Mouse (Mus musculus) kidney, adult 2 months (tissue): Measurements from ENCODE around the gene Btnl2. TPM values are rescaled to one million over a fixed set of nuclear protein-coding genes. Genes with fewer than 3 reads are reported as not detected.

Experiments
- DNase-seq: peaks from one replicate; pipeline ENCODE4 v3.0.0; 2021
- H3K27ac ChIP-seq: fragments of 200-500 bp; 2 replicates; pipeline ENCODE4 v1.5.1; 2012; ENCODE audit warnings: low read depth, low read length, control low read depth, inconsistent platforms; ENCODE audit not compliant: insufficient read depth
- H3K27me3 ChIP-seq: fragments of 200-500 bp; replicated peaks from 2 replicates; pipeline ENCODE4 v1.6.1; 2012; ENCODE audit warnings: mild to moderate bottlenecking, moderate library complexity, low read length, inconsistent platforms; ENCODE audit not compliant: control insufficient read depth, insufficient read depth
- H3K36me3 ChIP-seq: fragments of 200-500 bp; 2 replicates; pipeline ENCODE4 v1.6.1; 2012; ENCODE audit warnings: mild to moderate bottlenecking, moderate library complexity, low read length, inconsistent platforms; ENCODE audit not compliant: control insufficient read depth, insufficient read depth
- H3K4me1 ChIP-seq: fragments of 200-500 bp; 2 replicates; pipeline ENCODE4 v1.6.1; 2011; ENCODE audit warnings: low read length; ENCODE audit not compliant: control insufficient read depth, insufficient read depth
- H3K4me3 ChIP-seq: fragments of 200-500 bp; 2 replicates; pipeline ENCODE4 v1.5.1; 2011; ENCODE audit warnings: mild to moderate bottlenecking, low read depth, low read length, control low read depth; ENCODE audit not compliant: insufficient read depth
- CTCF ChIP-seq: fragments of 200-500 bp; conservative IDR thresholded peaks from 2 replicates; pipeline ENCODE4 v1.5.1; 2011; ENCODE audit warnings: low read depth, mild to moderate bottlenecking, control low read depth, low read length, moderate library complexity, mixed read lengths; ENCODE audit not compliant: insufficient read depth, insufficient read length
- POLR2A ChIP-seq: fragments of 200-500 bp; IDR thresholded peaks from one replicate; pipeline ENCODE4 v1.6.1; 2011; ENCODE audit warnings: low read depth, low read length, control low read depth
- WGBS: fragments of 180-500 bp; shearing (Covaris S2); methylation state at CpG from one replicate; pipeline ENCODE4 v1.1.7; 2018; 5-methylcytosine and 5-hydroxymethylcytosine counted together
- polyA plus RNA-seq: library from polyadenylated mRNA; depleted of rRNA; stranded (reverse); fragments of >200 nt; gene quantifications from 2 replicates; pipeline ENCODE4 v1.2.3, GENCODE M21; 2012

Gene Btnl2
- polyA plus RNA-seq, 1 experiment: 0.11 TPM

DNA sequence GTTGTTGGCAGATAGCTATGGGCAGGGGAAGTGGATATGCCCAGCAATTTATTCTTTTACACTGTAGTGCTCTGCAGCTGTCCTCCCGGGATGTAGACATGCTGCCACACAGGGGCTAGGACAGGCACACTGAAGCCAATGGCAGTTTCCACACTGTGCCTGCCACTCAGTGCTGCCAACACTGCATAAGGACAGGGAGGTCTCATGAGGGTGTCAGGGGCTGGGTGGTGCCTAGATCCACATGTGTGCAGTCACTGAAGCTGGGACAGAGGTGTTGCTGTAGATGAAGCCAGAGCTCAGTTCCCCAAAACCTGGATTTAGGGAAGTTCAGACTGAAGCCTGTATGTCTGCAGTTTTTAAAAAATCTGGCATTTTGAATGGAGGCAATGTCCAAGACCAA lies 42.4 kb upstream of the Btnl2 start:
- no peaks in the 10 kb centered on the region for H3K4me1 ChIP-seq
- no peak overlapping the region for H3K4me3 ChIP-seq
- no peak overlapping the region for H3K27ac ChIP-seq
- WGBS: 62% methylated on average over 1 of the region's 1 CpGs
- H3K36me3 ChIP-seq: no peaks in the 10 kb centered on the region
- no peak for TF ChIP-seq CTCF
- DNase-seq: no peak
- no peaks in the 10 kb centered on the region for H3K27me3 ChIP-seq

DNA sequence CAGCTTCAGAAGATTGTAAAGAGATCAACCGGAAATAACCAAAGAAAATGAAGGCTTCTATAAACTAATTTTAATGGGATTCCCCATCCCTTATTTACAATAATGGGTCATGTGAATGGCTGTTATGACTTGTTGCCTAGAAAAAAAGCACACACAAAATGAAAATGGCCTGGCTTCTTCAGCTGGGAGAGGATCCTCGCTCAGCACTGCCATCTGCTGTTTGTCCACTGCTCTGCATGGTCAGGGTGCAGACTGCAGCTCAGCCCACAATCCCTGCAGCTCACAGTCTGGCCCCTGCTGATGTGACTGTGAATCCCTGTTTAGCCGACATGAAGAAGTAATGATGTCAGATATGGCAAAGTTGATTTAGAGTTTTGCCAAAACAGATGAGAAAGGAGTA lies 41.2 kb upstream of the Btnl2 start:
- Histone ChIP-seq H3K36me3 (no peaks in the 10 kb centered on the region), H3K27me3 (no peaks in the 10 kb centered on the region), H3K27ac (no peak overlapping the region), H3K4me1 (no peaks in the 10 kb centered on the region), H3K4me3 (no peak overlapping the region)
- no peak for TF ChIP-seq POLR2A
- peak; percentile 96 for TF ChIP-seq CTCF
- 35% methylated on average over 3 of the region's 3 CpGs for WGBS
- DNase-seq: peak; percentile 70

DNA sequence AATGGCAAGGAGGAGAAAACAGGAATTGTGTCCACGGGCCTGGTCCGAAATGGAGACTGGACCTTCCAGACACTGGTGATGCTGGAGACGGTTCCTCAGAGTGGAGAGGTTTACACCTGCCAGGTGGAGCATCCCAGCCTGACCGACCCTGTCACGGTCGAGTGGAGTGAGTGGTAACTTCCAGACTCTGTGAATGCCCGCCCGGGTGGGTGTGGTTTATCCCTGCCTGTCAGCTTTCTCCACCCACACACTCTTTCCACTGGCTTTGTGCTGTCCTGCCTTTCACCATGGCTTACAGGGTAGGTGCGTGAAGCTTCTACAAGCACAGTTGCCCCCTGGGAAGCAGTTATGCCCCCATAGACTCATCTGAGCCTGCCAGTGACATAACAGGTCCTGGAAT lies 40.3 kb upstream of the Btnl2 start:
- H3K4me1 ChIP-seq: no peaks in the 10 kb centered on the region
- DNase-seq: no peak
- TF ChIP-seq CTCF (no peak), POLR2A (no peak)
- H3K36me3 ChIP-seq: no peaks in the 10 kb centered on the region
- H3K4me3 ChIP-seq: no peak overlapping the region
- H3K27ac ChIP-seq: no peak overlapping the region
- WGBS: 52% methylated on average over 9 of the region's 9 CpGs
- no peaks in the 10 kb centered on the region for H3K27me3 ChIP-seq

DNA sequence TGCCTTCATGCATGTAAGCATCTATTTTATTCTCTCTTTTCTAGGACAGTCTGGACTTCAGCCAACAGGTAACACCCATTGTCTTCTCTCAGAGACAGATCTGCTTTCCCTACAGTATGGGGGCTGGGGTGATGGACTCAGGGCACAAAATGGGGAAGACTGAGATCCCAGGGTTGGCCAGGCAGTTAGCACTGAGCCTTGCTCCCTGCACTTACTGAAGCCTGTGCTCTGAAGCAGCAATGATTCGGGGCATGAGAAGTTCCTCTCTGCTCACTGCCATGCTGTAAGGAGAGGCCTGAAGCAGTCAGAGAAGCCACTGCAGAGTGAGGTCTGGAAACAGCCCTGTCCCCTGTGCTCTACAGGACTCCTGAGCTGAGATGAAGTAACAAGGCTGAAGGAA lies 39.1 kb upstream of the Btnl2 start:
- TF ChIP-seq POLR2A (no peak), CTCF (no peak)
- H3K27ac ChIP-seq: no peak overlapping the region
- no peak overlapping the region for H3K4me3 ChIP-seq
- H3K4me1 ChIP-seq: no peaks in the 10 kb centered on the region
- H3K36me3 ChIP-seq: no peaks in the 10 kb centered on the region
- H3K27me3 ChIP-seq: no peaks in the 10 kb centered on the region; the same call in 1 of the 2 replicates
- DNase-seq: no peak
- WGBS: 74% methylated on average over 1 of the region's 1 CpGs

DNA sequence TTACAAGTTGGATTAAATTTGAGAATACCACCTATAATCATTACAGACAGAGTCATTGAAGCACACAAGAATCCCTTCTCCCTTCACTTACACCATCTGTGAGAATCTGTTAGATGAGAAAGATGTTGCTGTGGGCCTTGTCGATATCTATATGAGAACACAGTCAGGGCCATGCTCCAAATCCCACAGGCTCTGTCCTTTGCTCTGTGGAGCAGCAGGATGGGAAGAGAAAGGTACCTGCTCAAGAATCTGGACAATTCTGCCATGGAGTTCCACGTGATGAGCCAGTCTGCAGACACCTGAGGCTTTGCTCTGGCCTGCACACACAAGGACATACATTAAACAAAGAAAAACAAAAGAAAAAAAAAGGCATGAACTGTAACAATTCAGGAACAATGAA lies 37.9 kb upstream of the Btnl2 start:
- no peak overlapping the region for H3K27ac ChIP-seq
- no peak overlapping the region for H3K4me3 ChIP-seq
- no peak for TF ChIP-seq POLR2A
- TF ChIP-seq CTCF: no peak
- no peaks in the 10 kb centered on the region for H3K4me1 ChIP-seq
- 77% methylated on average over 2 of the region's 2 CpGs for WGBS
- H3K36me3 ChIP-seq: no peaks in the 10 kb centered on the region
- DNase-seq: no peak
- H3K27me3 ChIP-seq: no peaks in the 10 kb centered on the region; the same call in 1 of the 2 replicates

DNA sequence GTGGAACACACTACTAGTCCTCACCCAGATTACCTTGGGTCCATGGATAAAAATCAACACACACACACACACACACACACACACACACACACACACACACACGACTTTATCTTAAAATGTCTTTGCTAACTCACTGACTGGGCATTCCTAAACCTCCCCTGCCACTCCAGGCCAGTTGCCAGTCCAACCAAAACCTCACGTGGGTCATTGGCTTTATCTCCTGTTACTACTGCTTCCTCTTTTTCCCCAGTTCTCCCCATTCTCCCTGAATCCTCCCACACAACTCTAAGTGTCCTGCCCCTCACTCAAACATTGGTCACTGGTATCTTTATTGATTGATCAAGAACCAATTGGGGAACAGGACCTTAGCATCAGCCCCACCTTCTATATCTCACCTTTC lies 37.3 kb upstream of the Btnl2 start:
- no peak for DNase-seq
- H3K27me3 ChIP-seq: no peaks in the 10 kb centered on the region; the same call in 1 of the 2 replicates
- TF ChIP-seq CTCF (no peak), POLR2A (no peak)
- H3K4me3 ChIP-seq: no peak overlapping the region
- no peak overlapping the region for H3K27ac ChIP-seq
- 22% methylated on average over 2 of the region's 2 CpGs for WGBS
- H3K4me1 ChIP-seq: no peaks in the 10 kb centered on the region
- no peaks in the 10 kb centered on the region for H3K36me3 ChIP-seq

DNA sequence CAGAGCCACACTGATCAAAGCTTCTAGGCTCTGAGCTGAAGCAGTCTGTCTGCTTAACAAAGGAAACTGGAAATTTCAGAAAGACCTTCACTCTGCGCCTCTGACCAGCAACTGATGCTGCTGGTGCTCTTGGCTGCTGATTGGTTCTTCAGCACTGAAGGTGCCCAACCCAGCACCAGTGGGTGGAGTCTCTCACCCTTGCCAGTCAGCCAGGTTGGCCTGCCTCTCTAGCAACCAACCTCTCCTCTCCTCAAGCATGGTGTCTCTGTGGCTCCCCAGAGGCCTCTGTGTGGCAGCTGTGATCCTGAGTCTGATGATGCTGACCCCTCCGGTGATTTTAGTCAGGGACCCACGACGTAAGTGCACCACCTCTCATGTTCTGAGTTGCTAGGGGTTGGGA lies 29.2 kb upstream of the Btnl2 start, which contains the start of gene H2-Eb2:
Gene H2-Eb2, plus strand, starts transcription at position 230 of the 400 bp plus-strand sequence.
- no peaks in the 10 kb centered on the region for H3K4me1 ChIP-seq
- no peaks in the 10 kb centered on the region; the same call in 1 of the 2 replicates for H3K27me3 ChIP-seq
- no peak within 1 kb of the TSS for H3K27ac ChIP-seq
- no peaks in the 10 kb centered on the region for H3K36me3 ChIP-seq
- H3K4me3 ChIP-seq: no peak within 1 kb of the TSS
- no peak for TF ChIP-seq POLR2A
- TF ChIP-seq CTCF: no peak
- DNase-seq: no peak
- 53% methylated on average over 4 of the region's 4 CpGs for WGBS

DNA sequence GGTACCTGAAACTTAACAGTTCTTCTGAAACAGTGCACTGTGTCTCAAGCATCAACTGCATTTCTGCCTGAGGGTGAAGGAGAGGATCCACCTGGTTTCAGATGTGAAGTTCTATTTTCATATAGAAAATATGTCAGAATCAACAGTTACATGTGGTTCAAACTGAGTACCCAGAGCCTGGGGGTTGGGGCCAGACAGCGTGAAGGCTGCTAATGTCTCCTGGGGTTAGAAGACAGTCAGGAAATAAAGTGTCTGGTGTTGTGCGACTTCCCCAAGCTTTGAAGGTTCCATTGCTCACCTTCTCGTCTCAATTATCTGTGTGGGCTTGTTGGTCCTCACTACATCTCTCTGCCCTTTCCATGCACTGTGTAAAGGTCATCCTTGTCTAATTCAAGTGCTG lies 28.2 kb upstream of the Btnl2 start:
- H3K36me3 ChIP-seq: no peaks in the 10 kb centered on the region
- no peak overlapping the region for H3K4me3 ChIP-seq
- no peak for DNase-seq
- H3K4me1 ChIP-seq: no peaks in the 10 kb centered on the region
- H3K27me3 ChIP-seq: no peaks in the 10 kb centered on the region
- WGBS: 75% methylated on average over 3 of the region's 3 CpGs
- TF ChIP-seq CTCF (no peak), POLR2A (no peak)
- no peak overlapping the region for H3K27ac ChIP-seq
